In genomic region chr19:29967960-29968359, GRCm38 (mm10) we compare ENCODE assay signal across 28 mouse cellular contexts. TPM values are rescaled to one million over a fixed set of nuclear protein-coding genes. Genes with fewer than 3 reads are reported as not detected.
DNase-seq lines count a peak whose midpoint lies in the region; ATAC-seq and TF ChIP-seq lines count a peak whose summit lies in the region.
"Had no signal": no experiment of that assay in that cellular context is flagged by ENCODE, and none has a peak within 500 bp of the region (broad histone marks: within the 10 kb centered on the region; RNA-seq: fewer than 3 reads in every experiment).

No protein-coding gene starts in this region.

- ATAC-seq in kidney, embryonic 16.5 days (ENCODE audit: low FRiP score, low TSS enrichment), result no peak
- ATAC-seq: activated CD4-positive, CD25-positive, alpha-beta regulatory T cell, adult 4 months; CD4-positive, CD25-positive, alpha-beta regulatory T cell, adult 4 months; forebrain, embryonic 13.5 days; forebrain, embryonic 15.5 days; Patski had no signal

- no peak overlapping the region for H3K9ac ChIP-seq in kidney, embryonic 16.5 days (replicated peaks; ENCODE audit: low read length)
- no peak overlapping the region for H3K9ac ChIP-seq in liver, adult 2 months (ENCODE audit: low read depth, low read length)
- H3K9ac ChIP-seq: embryonic facial prominence, embryonic 12.5 days; forebrain, embryonic 13.5 days; forebrain, embryonic 15.5 days had no signal

- H3K9me3 ChIP-seq in kidney, embryonic 16.5 days (ENCODE audit: low read length), result peaks cover 9% of the 10 kb centered on the region; the same call in 1 of the 2 replicates
- H3K9me3 ChIP-seq: embryonic facial prominence, embryonic 12.5 days; forebrain, embryonic 15.5 days had no signal

- no peak for TF ChIP-seq POLR2A in liver, adult 2 months (IDR thresholded peaks at IDR 0.05; ENCODE audit: extremely low read depth, insufficient read depth, low read length)

- no peaks in the 10 kb centered on the region for H3K4me1 ChIP-seq in kidney, embryonic 16.5 days (ENCODE audit: insufficient read depth, low read length)
- H3K4me1 ChIP-seq in liver, adult 2 months (ENCODE audit: control insufficient read depth, insufficient read depth, low read length), result peaks cover 6% of the 10 kb centered on the region; the same call in 1 of the 2 replicates
- H3K4me1 ChIP-seq: embryonic facial prominence, embryonic 10.5 days; embryonic facial prominence, embryonic 12.5 days; forebrain, embryonic 13.5 days; forebrain, embryonic 15.5 days had no signal

- H3K27me3 ChIP-seq in kidney, embryonic 16.5 days (ENCODE audit: insufficient read depth, low read length), result no peaks in the 10 kb centered on the region
- H3K27me3 ChIP-seq in liver, adult 2 months (ENCODE audit: control insufficient read depth, insufficient read depth, low read length), result no peaks in the 10 kb centered on the region
- H3K27me3 ChIP-seq: CH12.LX; embryonic facial prominence, embryonic 12.5 days; forebrain, embryonic 13.5 days; forebrain, embryonic 15.5 days; Patski had no signal

- H3K4me2 ChIP-seq in kidney, embryonic 16.5 days (replicated peaks; ENCODE audit: low read depth, low read length), result no peak overlapping the region
- H3K4me2 ChIP-seq: embryonic facial prominence, embryonic 12.5 days; forebrain, embryonic 13.5 days; forebrain, embryonic 15.5 days had no signal

- peak; percentile 27 for DNase-seq in heart, adult 11 months
- no peak for DNase-seq in heart, postnatal 25 days (ENCODE audit: low spot score)
- peak; percentile 43 for DNase-seq in kidney, adult 9 months
- peak; percentile 75 for DNase-seq in liver, adult 2 months (ENCODE audit: extremely low read depth, low read depth, low spot score)
- no peak for DNase-seq in liver
- DNase-seq: adrenal gland, adult 8-10 months; adrenal gland, postnatal 14 days; adrenal gland, postnatal 36 days; B cell, adult 2 months; cerebellum, adult 11-12 months; cerebellum, adult 2 months; cerebellum, adult 9-10 months; cerebellum, postnatal 10 days; cerebellum, postnatal 25 days had no signal

- H3K27ac ChIP-seq in kidney, embryonic 16.5 days (ENCODE audit: low read length), result no peak overlapping the region
- H3K27ac ChIP-seq in liver, adult 2 months (replicated peaks; ENCODE audit: insufficient read depth, low read depth, low read length), result no peak overlapping the region
- H3K27ac ChIP-seq: embryonic facial prominence, embryonic 10.5 days; embryonic facial prominence, embryonic 12.5 days; forebrain, embryonic 13.5 days; forebrain, embryonic 15.5 days had no signal

- intact Hi-C loops in heart, postnatal 25 days (cut with DNase I), result no loop called here

- H3K36me3 ChIP-seq in kidney, embryonic 16.5 days (ENCODE audit: insufficient read depth, low read length), result no peaks in the 10 kb centered on the region
- no peaks in the 10 kb centered on the region for H3K36me3 ChIP-seq in liver, adult 2 months (ENCODE audit: control insufficient read depth, insufficient read depth, low read length)
- H3K36me3 ChIP-seq: embryonic facial prominence, embryonic 10.5 days; embryonic facial prominence, embryonic 12.5 days; forebrain, embryonic 15.5 days; G1E had no signal

- 65% methylated on average over 3 of the region's 3 CpGs for WGBS in kidney, embryonic 16.5 days
- WGBS in liver, adult 2 months, result 37% methylated on average over 3 of the region's 3 CpGs

- no peaks in the 10 kb centered on the region for H3K79me2 ChIP-seq in liver, adult 2 months (ENCODE audit: control insufficient read depth, insufficient read depth, low read length)

- H3K4me3 ChIP-seq in kidney, embryonic 16.5 days (ENCODE audit: low read length), result no peak overlapping the region
- H3K4me3 ChIP-seq in liver, adult 2 months (ENCODE audit: insufficient read depth, low read depth, low read length), result no peak overlapping the region
- H3K4me3 ChIP-seq: embryonic facial prominence, embryonic 10.5 days; embryonic facial prominence, embryonic 12.5 days; forebrain, embryonic 13.5 days; forebrain, embryonic 15.5 days had no signal

- no peak for TF ChIP-seq CTCF in liver, adult 2 months (IDR thresholded peaks at IDR 0.05; ENCODE audit: low read depth, low read length)

RNA-seq across cellular contexts. Expression of gene Trpd52l3, which starts 35.6 kb away (rescaled TPM):
- total RNA-seq in heart, postnatal 25 days (2021), result not detected
- 0.06 TPM in 1 of 2 replicates, not detected in the other for polyA plus RNA-seq in kidney, embryonic 16.5 days (2015; fragmentation: Nextera tagmentation; extraction: Ambion mirVana)
- total RNA-seq in liver, adult 2 months (2014; rRNA removed), result not detected in 2 replicates
- not detected in 2 replicates for polyA plus RNA-seq in liver, adult 2 months (2012; rRNA removed)
- total RNA-seq: adrenal gland, adult 18-20 months; adrenal gland, adult 8-10 months; adrenal gland, postnatal 14 days; adrenal gland, postnatal 36 days; CH12.LX had no signal
- polyA plus RNA-seq: activated CD4-positive, CD25-positive, alpha-beta regulatory T cell, adult 4 months; CD4-positive, CD25-positive, alpha-beta regulatory T cell, adult 4 months; cerebellum, adult 2 months; cortical plate, adult 2 months; embryonic facial prominence, embryonic 10.5 days; embryonic facial prominence, embryonic 12.5 days; embryonic facial prominence, embryonic 14.5 days; forebrain, embryonic 11.5 days; forebrain, embryonic 13.5 days; forebrain, embryonic 15.5 days; G1E; Patski had no signal

RNA-seq across cellular contexts. Expression of gene Il33, which starts 43.0 kb away (rescaled TPM):
- 1 to 10 TPM; 3.9 to 6.1 TPM for total RNA-seq in heart, postnatal 25 days (2021)
- 48.1 and 48.3 TPM in 2 replicates for polyA plus RNA-seq in kidney, embryonic 16.5 days (2015; fragmentation: Nextera tagmentation; extraction: Ambion mirVana)
- 1.5 and 1.6 TPM in 2 replicates for total RNA-seq in liver, adult 2 months (2014; rRNA removed)
- polyA plus RNA-seq in liver, adult 2 months (2012; rRNA removed), result 0.80 and 1.4 TPM in 2 replicates
- polyA plus RNA-seq: activated CD4-positive, CD25-positive, alpha-beta regulatory T cell, adult 4 months; CD4-positive, CD25-positive, alpha-beta regulatory T cell, adult 4 months had no signal

Comparison
In these comparisons a context has a peak if more than half of its experiments do, and no peak if none do; other contexts are left out.
1. DNase-seq: peak in heart, adult 11 months (single experiment), kidney, adult 9 months (single experiment) and liver, adult 2 months (single experiment); none in heart, postnatal 25 days (single experiment) and liver (single experiment).